Mouse (Mus musculus) liver, embryonic 14.5 days (tissue): Measurements from ENCODE around the gene Sf3b6. TPM values are rescaled to one million over a fixed set of nuclear protein-coding genes. Genes with fewer than 3 reads are reported as not detected.
"Not testable (repeated sequence)": the region's sequence is repeated elsewhere in the genome, so short reads cannot be mapped to it uniquely, and the experiment has no call there.

Experiments used
- ATAC-seq: fragments of 200-750 bp; cut with Nextera tagmentation; 2 replicates; pipeline ENCODE4 v1.8.0; 2017; ENCODE audit warnings: moderate number of reproducible peaks, mild to moderate bottlenecking, moderate library complexity; ENCODE audit not compliant: insufficient read depth
- DNase-seq, 3 experiments: peaks; one replicate each; pipeline ENCODE4 v3.0.0-alpha.2; 2012 to 2013; ENCODE audit warnings: low read depth in 3 of 3, low spot score in 3 of 3
- H3K27ac ChIP-seq: fragments of 300-500 bp; sonication (generic); 2 replicates; pipeline ENCODE4 v1.5.1; 2014; ENCODE audit warnings: moderate library complexity, mild to moderate bottlenecking, control low read depth, inconsistent platforms
- H3K27me3 ChIP-seq: fragments of 300-500 bp; sonication (generic); 2 replicates; pipeline ENCODE4 v1.6.1; 2014; ENCODE audit warnings: mild to moderate bottlenecking, low read length, moderate library complexity; ENCODE audit not compliant: control insufficient read depth, insufficient read depth
- H3K36me3 ChIP-seq: fragments of 300-500 bp; sonication (generic); replicated peaks from 2 replicates; pipeline ENCODE4 v1.6.1; 2014; ENCODE audit warnings: low read depth; ENCODE audit not compliant: control insufficient read depth, insufficient read depth
- H3K4me1 ChIP-seq, 2 experiments: fragments of 200-500 bp in 1 of 2; fragments of 300-500 bp in 1 of 2; sonication (generic) in 1 of 2; replicated peaks; 2 replicates each; pipeline ENCODE4 v1.6.1; 2012 to 2014; ENCODE audit warnings: antibody characterized with exemption in 1 of 2, inconsistent platforms in 1 of 2, low read length in 1 of 2; ENCODE audit not compliant: control insufficient read depth in 2 of 2, insufficient read depth in 2 of 2
- H3K4me2 ChIP-seq: fragments of 300-500 bp; sonication (generic); 2 replicates; pipeline ENCODE4 v1.6.1; 2014; ENCODE audit warnings: low read depth, mild to moderate bottlenecking, control low read depth, moderate library complexity
- H3K4me3 ChIP-seq, 2 experiments: fragments of 200-500 bp in 1 of 2; fragments of 300-500 bp in 1 of 2; sonication (generic) in 1 of 2; 2 replicates each; pipeline ENCODE4 v1.5.1; 2012 to 2014; ENCODE audit warnings: low read depth in 2 of 2, low read length in 2 of 2, mild to moderate bottlenecking in 2 of 2, control low read depth in 1 of 2, inconsistent platforms in 1 of 2, moderate library complexity in 1 of 2; ENCODE audit not compliant: insufficient read depth in 1 of 2
- H3K9ac ChIP-seq: fragments of 300-500 bp; sonication (generic); replicated peaks from 2 replicates; pipeline ENCODE4 v1.6.1; 2014; ENCODE audit warnings: mild to moderate bottlenecking, control low read depth, moderate library complexity
- H3K9me3 ChIP-seq: fragments of 300-500 bp; sonication (generic); 2 replicates; pipeline ENCODE4 v1.6.1; 2016; ENCODE audit warnings: low read length, mixed read lengths; ENCODE audit not compliant: control insufficient read depth
- CTCF ChIP-seq: IDR thresholded peaks from 2 replicates; pipeline ENCODE4 v1.5.1; 2016; ENCODE audit warnings: antibody characterized with exemption, low read depth, control low read depth
- EP300 ChIP-seq: IDR thresholded peaks from 2 replicates; pipeline ENCODE4 v1.6.1; 2016; ENCODE audit warnings: antibody characterized with exemption, low read depth
- WGBS: fragments of 180-500 bp; shearing (Covaris S2); extraction: QIAGEN DNeasy Blood & Tissue Kit; methylation state at CpG from one replicate; pipeline ENCODE4 v1.1.7; 2014; ENCODE audit not compliant: insufficient replicate concordance; 5-methylcytosine and 5-hydroxymethylcytosine counted together
- polyA plus RNA-seq, 2 experiments: library from polyadenylated mRNA; depleted of rRNA in 1 of 2; stranded (reverse) in 1 of 2; unstranded in 1 of 2; fragments of >200 nt; fragmentation: Nextera tagmentation in 1 of 2; extraction: Ambion mirVana in 1 of 2; gene quantifications; 2 replicates each; pipeline versions ENCODE4 v1.2.1 to v1.2.3; 2012 to 2014

Gene Sf3b6
- polyA plus RNA-seq, 2 experiments = 72.6 to 187 TPM

DNA sequence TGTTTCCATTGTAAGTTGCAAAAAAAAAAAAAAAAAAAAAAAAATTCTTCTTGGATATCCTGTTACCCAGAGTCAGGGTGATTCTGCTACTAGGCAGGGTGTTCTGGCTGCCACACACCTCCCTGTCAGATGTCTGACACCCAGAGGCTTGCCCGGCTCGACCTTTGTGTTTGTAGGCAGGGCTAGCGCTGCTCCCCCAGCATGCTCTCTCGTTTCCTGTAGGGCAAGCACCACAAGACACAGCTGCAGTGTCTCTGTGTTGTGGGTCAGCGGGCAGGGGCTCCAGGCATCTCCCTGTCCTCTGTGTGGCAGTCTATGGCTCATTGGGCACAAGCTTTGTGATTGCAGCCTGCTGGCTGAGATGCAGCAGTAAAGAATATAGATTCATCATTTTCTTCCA is 33.7 kb upstream of the Sf3b6 start:
- H3K27me3 ChIP-seq = no peaks in the 10 kb centered on the region

DNA sequence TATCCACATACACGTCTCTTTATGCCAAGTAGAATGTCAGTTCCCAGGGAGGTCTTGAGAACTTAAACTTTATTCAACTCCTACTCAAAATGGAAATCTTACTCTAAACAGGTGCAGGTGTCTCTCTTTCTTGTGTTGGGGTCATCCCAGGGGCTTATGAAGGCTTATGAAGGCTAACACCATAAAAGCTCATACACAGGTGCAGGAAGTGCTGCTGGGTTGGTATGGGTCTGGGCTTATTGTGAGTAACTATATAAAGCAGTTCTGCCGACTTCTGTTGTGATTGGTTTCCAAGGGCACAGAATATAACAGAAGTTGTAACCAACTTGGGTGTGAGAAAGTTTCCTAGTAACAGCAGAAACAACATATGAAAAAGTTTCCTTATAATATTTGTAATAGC is 32.9 kb upstream of the Sf3b6 start:
- Histone ChIP-seq H3K4me1 (no peaks in the 10 kb centered on the region), H3K4me3 (no peak overlapping the region), H3K27ac (no peak overlapping the region), H3K27me3 (no peaks in the 10 kb centered on the region), H3K9ac (no peak overlapping the region), H3K9me3 (no peaks in the 10 kb centered on the region), H3K4me2 (no peak overlapping the region), H3K36me3 (no peaks in the 10 kb centered on the region)
- no peak for DNase-seq
- 54% methylated on average over 2 of the region's 2 CpGs for WGBS
- ATAC-seq = no peak
- TF ChIP-seq CTCF (no peak), EP300 (no peak)

More for the DNA sequence above, 33.7 kb upstream of the Sf3b6 start:
- ATAC-seq (no peak), DNase-seq (no peak)
- H3K4me2 ChIP-seq = no peak overlapping the region
- TF ChIP-seq EP300 = no peak
- TF ChIP-seq CTCF = no peak
- H3K36me3 ChIP-seq = no peaks in the 10 kb centered on the region
- H3K4me3 ChIP-seq = no peak overlapping the region
- WGBS = 50% methylated on average over 5 of the region's 5 CpGs
- H3K4me1 ChIP-seq = no peaks in the 10 kb centered on the region
- no peak overlapping the region for H3K27ac ChIP-seq
- no peaks in the 10 kb centered on the region for H3K9me3 ChIP-seq
- no peak overlapping the region for H3K9ac ChIP-seq

DNA sequence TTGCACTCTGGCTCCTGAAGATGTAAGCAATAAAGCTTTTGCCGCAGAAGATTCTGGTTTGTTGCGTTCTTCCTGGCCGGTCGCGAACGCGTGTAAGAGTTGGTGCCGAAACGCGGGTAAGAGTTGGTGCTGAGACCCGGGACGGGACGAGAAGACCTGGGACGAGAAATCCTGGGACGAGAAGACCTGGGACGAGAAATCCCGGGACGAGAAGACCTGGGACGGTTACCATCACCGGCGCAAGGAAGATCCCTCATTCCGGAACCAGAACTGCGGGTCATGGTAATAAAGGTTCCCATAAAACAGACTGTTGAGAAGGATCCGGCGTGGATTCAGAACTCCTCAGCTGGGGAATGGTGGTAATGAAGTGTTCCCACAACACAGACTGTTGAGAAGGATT is 29.2 kb upstream of the Sf3b6 start:
- not testable (repeated sequence) for ATAC-seq, H3K9me3 ChIP-seq
- WGBS = 85% methylated on average over 25 of the region's 25 CpGs

DNA sequence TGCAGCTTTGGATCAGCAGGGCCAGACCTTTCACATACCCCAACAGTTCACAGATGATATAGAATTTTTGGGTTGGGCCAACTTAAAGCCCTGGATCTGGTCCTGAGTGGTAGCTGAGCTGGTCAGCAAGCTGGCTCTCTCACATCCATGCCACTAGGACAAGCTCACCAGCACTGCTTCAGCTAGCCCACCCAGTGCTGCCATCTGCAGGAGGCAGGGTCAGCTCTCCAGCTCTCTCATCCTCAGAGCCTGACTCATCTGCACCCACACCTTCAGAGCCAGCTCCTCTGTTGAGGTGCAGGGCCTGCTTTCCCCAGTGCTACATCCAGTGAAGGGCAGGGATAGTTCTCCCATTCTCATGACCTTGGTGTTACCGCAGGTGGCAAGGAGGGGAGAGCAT is 23.6 kb upstream of the Sf3b6 start:
- no peak overlapping the region for H3K9ac ChIP-seq
- DNase-seq (no peak), ATAC-seq (no peak)
- no peak overlapping the region for H3K4me3 ChIP-seq
- H3K27me3 ChIP-seq = no peaks in the 10 kb centered on the region
- H3K9me3 ChIP-seq = no peaks in the 10 kb centered on the region
- no peaks in the 10 kb centered on the region for H3K36me3 ChIP-seq
- 60% methylated on average over 1 of the region's 1 CpGs for WGBS
- no peaks in the 10 kb centered on the region for H3K4me1 ChIP-seq
- no peak overlapping the region for H3K4me2 ChIP-seq
- H3K27ac ChIP-seq = no peak overlapping the region
- TF ChIP-seq CTCF (peak; percentile 71), EP300 (no peak)

More for the DNA sequence above, 29.2 kb upstream of the Sf3b6 start:
- not testable (repeated sequence) for H3K4me3 ChIP-seq, H3K36me3 ChIP-seq, DNase-seq, H3K27ac ChIP-seq, H3K4me1 ChIP-seq, H3K9ac ChIP-seq, H3K27me3 ChIP-seq, H3K4me2 ChIP-seq

DNA sequence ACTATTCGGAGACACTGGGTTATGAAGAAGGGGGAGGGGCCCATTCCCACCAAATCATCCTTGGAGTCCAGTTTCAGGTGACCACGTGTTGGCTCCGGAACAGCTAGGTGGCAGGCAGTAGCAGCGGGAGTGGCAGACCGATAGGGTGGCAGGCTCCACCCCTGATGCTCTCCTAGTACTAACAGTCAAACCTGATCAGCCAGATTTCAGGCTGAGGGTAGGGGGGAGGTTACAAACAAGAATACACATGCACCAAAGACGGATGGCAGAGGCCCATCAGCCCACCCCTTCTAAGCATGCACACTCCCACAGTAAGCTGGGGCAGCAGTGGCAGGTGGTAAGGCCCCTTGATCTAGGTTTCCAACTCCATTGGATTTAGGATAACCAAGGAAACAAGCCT is 19.9 kb upstream of the Sf3b6 start:
- not testable (repeated sequence) for DNase-seq, H3K36me3 ChIP-seq

DNA sequence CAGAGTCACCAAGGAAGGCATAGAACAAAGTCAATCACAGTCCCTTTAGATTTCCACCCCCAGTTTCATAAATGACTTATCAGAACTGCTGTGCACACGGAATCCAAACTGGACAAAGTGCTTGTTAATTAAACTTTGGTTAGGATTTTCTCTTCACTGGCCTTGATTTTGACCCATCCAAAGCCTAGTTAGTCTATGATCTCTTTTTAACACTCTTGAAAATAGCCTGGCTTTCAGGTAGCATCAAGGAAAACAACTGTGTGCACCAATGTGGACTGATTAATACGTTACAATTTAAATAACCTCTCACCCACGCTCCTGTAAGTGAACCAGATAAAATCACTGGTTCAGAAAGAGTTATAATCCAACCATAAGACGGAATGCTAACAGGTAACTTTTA is 6.3 kb upstream of the Sf3b6 start:
- TF ChIP-seq CTCF (no peak), EP300 (no peak)
- DNase-seq (no peak), ATAC-seq (no peak)
- Histone ChIP-seq H3K36me3 (no peaks in the 10 kb centered on the region), H3K4me2 (no peak overlapping the region), H3K9ac (no peak overlapping the region), H3K27ac (no peak overlapping the region), H3K27me3 (no peaks in the 10 kb centered on the region), H3K9me3 (no peaks in the 10 kb centered on the region), H3K4me1 (no peaks in the 10 kb centered on the region), H3K4me3 (no peak overlapping the region)
- 51% methylated on average over 4 of the region's 4 CpGs for WGBS

More for the DNA sequence above, 19.9 kb upstream of the Sf3b6 start:
- H3K4me3 ChIP-seq, H3K9ac ChIP-seq, ATAC-seq, H3K27ac ChIP-seq, H3K4me2 ChIP-seq, H3K4me1 ChIP-seq, H3K9me3 ChIP-seq, H3K27me3 ChIP-seq: not testable (repeated sequence)
- 63% methylated on average over 6 of the region's 6 CpGs for WGBS
